Mouse (Mus musculus) heart, postnatal 0 days (tissue): ENCODE measurements around the gene Ankrd66.
"Not testable (repeated sequence)": the region's sequence is repeated elsewhere in the genome, so short reads cannot be mapped to it uniquely, and the experiment has no call there.

ENCODE experiments used
- CTCF ChIP-seq: IDR thresholded peaks from 2 replicates; pipeline ENCODE4 v1.5.1; 2016; ENCODE audit warnings: antibody characterized with exemption, control low read depth, low read depth
- EP300 ChIP-seq: IDR thresholded peaks from 2 replicates; pipeline ENCODE4 v1.6.1; 2016; ENCODE audit warnings: antibody characterized with exemption, low read depth

- TF ChIP-seq CTCF, EP300: not testable (repeated sequence)
These were observed 6.6 kb downstream of the Ankrd66 start for GRCm38 (mm10) chr17:43536841-43537240.
